Mouse (Mus musculus): ENCODE results near the gene Stk33. TPM values are rescaled to one million over a fixed set of nuclear protein-coding genes. Genes with fewer than 3 reads are reported as not detected.

The Stk33 gene
- polyA plus RNA-seq, 1 experiment from 2014 or later = 8.8 TPM

DNA sequence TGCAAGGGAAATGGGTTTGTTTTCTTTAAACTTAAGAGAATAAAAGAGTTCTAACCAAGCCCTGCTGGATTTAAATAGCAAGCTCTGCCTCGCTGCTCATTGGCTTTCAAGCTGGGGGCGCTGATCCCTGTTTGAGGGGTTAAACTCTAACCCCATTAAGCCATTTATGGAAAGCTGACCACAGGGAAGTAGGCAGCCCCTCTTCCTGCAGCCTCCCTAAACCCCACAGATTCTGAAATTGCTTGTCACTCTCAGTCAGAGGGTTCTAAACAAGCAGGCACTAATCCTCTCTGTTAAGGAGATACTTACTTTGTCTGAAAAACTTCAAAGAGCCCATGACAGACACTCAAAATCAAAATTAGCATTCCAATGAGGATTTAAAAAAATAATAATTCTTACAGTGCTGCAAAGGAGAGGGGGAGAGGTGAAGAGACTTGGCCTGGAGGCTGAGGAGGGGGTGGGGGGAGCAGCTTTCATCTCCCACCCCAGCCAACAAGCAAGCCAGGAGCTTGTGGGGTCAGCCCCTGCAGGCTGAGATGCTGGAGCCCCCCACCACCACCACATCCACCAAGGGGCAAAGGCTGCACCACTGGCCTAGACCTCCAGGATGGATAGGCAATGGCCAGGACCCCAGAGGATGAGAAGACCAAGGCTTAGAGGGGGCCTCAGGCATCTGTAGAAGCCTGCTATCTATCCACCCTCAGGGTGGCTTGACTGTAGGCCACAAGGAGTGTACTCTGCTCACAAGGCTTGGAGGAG lies 203.8 kb downstream of the Stk33 start:
- Histone ChIP-seq H3K27me3 (peaks cover 39% of the 10 kb centered on the region), H3K9ac (no peak overlapping the region)
- 7% methylated on average over 2 of the region's 2 CpGs for WGBS

GRCm38 (mm10) chr7:109234476-109234875 lies 204.4 kb downstream of the Stk33 start:
- Histone ChIP-seq H3K9me3 (replicated peaks) (no peaks in the 10 kb centered on the region), H3K4me2 (no peak overlapping the region), H3K4me3 (no peak overlapping the region), H3K27me3 (peaks cover 38% of the 10 kb centered on the region), H3K4me1 (peaks cover 48% of the 10 kb centered on the region), H3K36me3 (ENCODE audit: poor library complexity, severe bottlenecking) (no peaks in the 10 kb centered on the region), H3K9ac (no peak overlapping the region; the same call in 1 of the 2 replicates), H3K27ac (0 out of 2 replicates have a peak overlapping the region, but pooled peaks have one; percentile 15)
- ATAC-seq = no peak
- WGBS = 10% methylated on average over 5 of the region's 5 CpGs

More for the DNA sequence above, 203.8 kb downstream of the Stk33 start:
- H3K4me2 ChIP-seq = no peak overlapping the region
- H3K4me3 ChIP-seq = no peak overlapping the region
- 0 out of 2 replicates have a peak overlapping the region, but pooled peaks have one; percentile 15 for H3K27ac ChIP-seq
- H3K4me1 ChIP-seq = peaks cover 48% of the 10 kb centered on the region
- H3K9me3 ChIP-seq (replicated peaks) = no peaks in the 10 kb centered on the region
- no peak for ATAC-seq
- no peaks in the 10 kb centered on the region for H3K36me3 ChIP-seq (ENCODE audit: poor library complexity, severe bottlenecking)

DNA sequence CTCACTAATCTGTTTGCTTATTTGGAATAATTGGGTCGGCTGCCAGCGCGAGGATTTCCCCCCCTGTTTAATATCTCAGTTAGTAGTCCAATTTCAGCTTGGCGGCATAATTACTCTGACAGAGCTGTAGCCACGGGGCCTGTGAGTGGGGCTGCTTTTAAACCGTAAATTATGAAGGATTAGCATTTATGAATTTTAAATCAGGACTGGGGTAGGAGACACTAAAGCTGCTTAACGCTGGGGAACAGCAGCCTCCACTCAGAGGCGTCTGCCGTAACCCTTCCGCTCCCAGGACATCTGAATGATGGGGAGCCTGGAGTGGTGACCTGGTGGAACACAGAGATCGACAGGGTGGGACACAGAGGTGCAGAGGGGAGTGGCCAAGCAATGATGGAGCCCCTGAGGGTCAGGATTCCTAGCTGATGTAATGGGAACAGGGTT lies 207.0 kb downstream of the Stk33 start:
- 0 out of 2 replicates have a peak overlapping the region, but pooled peaks have one; percentile 3 for H3K4me2 ChIP-seq
- ATAC-seq = peak; percentile 90
- no peak overlapping the region for H3K4me3 ChIP-seq
- no peaks in the 10 kb centered on the region for H3K9me3 ChIP-seq (replicated peaks)
- WGBS = 8% methylated on average over 11 of the region's 11 CpGs
- H3K9ac ChIP-seq = no peak overlapping the region
- peaks cover 47% of the 10 kb centered on the region for H3K27me3 ChIP-seq
- H3K36me3 ChIP-seq (ENCODE audit: poor library complexity, severe bottlenecking) = no peaks in the 10 kb centered on the region
- H3K27ac ChIP-seq = peak overlapping the region; percentile 76
- H3K4me1 ChIP-seq = peaks cover 48% of the 10 kb centered on the region

DNA sequence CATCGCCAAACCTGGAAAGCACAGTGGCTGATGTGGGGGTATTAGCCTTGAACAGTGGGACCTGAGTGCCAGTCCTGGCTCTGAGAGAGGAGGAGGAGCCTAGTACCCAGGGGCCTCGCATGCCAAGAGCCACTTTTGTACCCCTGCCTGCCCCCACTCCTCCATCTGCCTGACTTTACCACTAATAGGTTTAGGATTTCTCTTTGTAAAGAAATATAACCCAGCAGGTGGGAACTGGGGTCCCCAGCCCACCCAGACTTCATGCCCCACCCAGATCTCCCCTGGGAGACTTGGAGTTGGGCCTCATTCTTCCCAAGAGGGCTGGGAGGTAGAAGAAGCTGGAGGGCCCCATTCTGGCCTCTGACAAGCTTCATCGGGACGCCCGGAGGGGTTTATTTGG lies 207.6 kb downstream of the Stk33 start:
- Histone ChIP-seq H3K27ac (peak overlapping the region; percentile 51), H3K9ac (no peak overlapping the region), H3K4me2 (no peak overlapping the region), H3K36me3 (ENCODE audit: poor library complexity, severe bottlenecking) (no peaks in the 10 kb centered on the region), H3K4me3 (no peak overlapping the region), H3K9me3 (replicated peaks) (no peaks in the 10 kb centered on the region), H3K27me3 (peaks cover 46% of the 10 kb centered on the region), H3K4me1 (peaks cover 48% of the 10 kb centered on the region)
- ATAC-seq = peak; percentile 61
- 27% methylated on average over 5 of the region's 5 CpGs for WGBS

GRCm38 (mm10) chr7:109230806-109231205 lies 208.1 kb downstream of the Stk33 start:
- WGBS = 14% methylated on average over 2 of the region's 2 CpGs
- Histone ChIP-seq H3K36me3 (ENCODE audit: poor library complexity, severe bottlenecking) (no peaks in the 10 kb centered on the region), H3K9me3 (replicated peaks) (no peaks in the 10 kb centered on the region), H3K4me1 (peaks cover 48% of the 10 kb centered on the region), H3K4me3 (no peak overlapping the region), H3K27ac (no peak overlapping the region; the same call in 1 of the 2 replicates), H3K4me2 (no peak overlapping the region), H3K27me3 (peaks cover 43% of the 10 kb centered on the region), H3K9ac (no peak overlapping the region)
- ATAC-seq = peak; percentile 50

Other genes starting within 250 kb of the Stk33 start
- 0.34 and 0.46 TPM in 2 replicates for gene Trim66, start 69.1 kb upstream of the Stk33 start, polyA plus RNA-seq (2015; fragmentation: Nextera tagmentation; extraction: Ambion mirVana)
- 106 TPM in 2 replicates for gene Rpl27a, start 80.1 kb upstream of the Stk33 start, polyA plus RNA-seq (2015; fragmentation: Nextera tagmentation; extraction: Ambion mirVana)